Mouse (Mus musculus) ES-Bruce4 (cell line): ENCODE results near the gene Thtpa. TPM values are rescaled to one million over a fixed set of nuclear protein-coding genes. Genes with fewer than 3 reads are reported as not detected.
A peak's percentile ranks its signal among the peaks of the same experiment; 100 is the strongest.

Experiments
- H3K27ac ChIP-seq: 2 replicates; pipeline ENCODE4 v1.5.1; 2012; ENCODE audit warnings: low read length, inconsistent platforms; ENCODE audit not compliant: insufficient read depth
- H3K27me3 ChIP-seq: 2 replicates; pipeline ENCODE4 v1.6.1; 2012; ENCODE audit warnings: mild to moderate bottlenecking, low read length, inconsistent platforms; ENCODE audit not compliant: control insufficient read depth, poor library complexity, insufficient read depth, severe bottlenecking
- H3K36me3 ChIP-seq: 2 replicates; pipeline ENCODE4 v1.6.1; 2012; ENCODE audit warnings: inconsistent platforms, mild to moderate bottlenecking, low read length, moderate library complexity; ENCODE audit not compliant: control insufficient read depth, poor library complexity, insufficient read depth, severe bottlenecking
- H3K4me1 ChIP-seq: one replicate; pipeline ENCODE4 v1.8.1; 2011; ENCODE audit warnings: low read length; ENCODE audit not compliant: control insufficient read depth, insufficient read depth
- H3K4me3 ChIP-seq: 2 replicates; pipeline ENCODE4 v1.5.1; 2011; ENCODE audit warnings: low read depth, mild to moderate bottlenecking, low read length
- H3K9ac ChIP-seq: 2 replicates; pipeline ENCODE4 v1.6.1; 2012; ENCODE audit warnings: low read depth, mild to moderate bottlenecking, inconsistent platforms; ENCODE audit not compliant: poor library complexity, severe bottlenecking
- H3K9me3 ChIP-seq: replicated peaks from 2 replicates; pipeline ENCODE4 v1.6.1; 2012; ENCODE audit warnings: mild to moderate bottlenecking, low read length, inconsistent platforms; ENCODE audit not compliant: control insufficient read depth, poor library complexity, insufficient read depth, severe bottlenecking
- CTCF ChIP-seq: IDR thresholded peaks from one replicate; pipeline ENCODE4 v1.8.1; 2011; ENCODE audit warnings: low read depth, low read length
- EP300 ChIP-seq: IDR thresholded peaks from 2 replicates; pipeline ENCODE4 v1.6.1; 2011; ENCODE audit warnings: low read depth, low read length; ENCODE audit not compliant: insufficient read depth
- POLR2A ChIP-seq: IDR thresholded peaks from one replicate; pipeline ENCODE4 v1.8.1; 2011; ENCODE audit warnings: low read length; ENCODE audit not compliant: insufficient read depth
- polyA plus RNA-seq: library from polyadenylated mRNA; stranded (reverse); fragments of >200 nt; gene quantifications from 2 replicates; pipeline ENCODE4 v1.2.4, GENCODE M21; 2011; ENCODE audit warnings: low read depth; ENCODE audit not compliant: missing spikeins, insufficient read depth, insufficient read length

The Thtpa gene
- polyA plus RNA-seq = 6.9 and 8.6 TPM in 2 replicates

- TF ChIP-seq POLR2A (peak; percentile 41), CTCF (no peak), EP300 (no peak)
- Histone ChIP-seq H3K9me3 (no peaks in the 10 kb centered on the region), H3K27me3 (no peaks in the 10 kb centered on the region), H3K4me3 (peak within 1 kb of the TSS; percentile 91), H3K27ac (peak within 1 kb of the TSS; percentile 52), H3K9ac (peak within 1 kb of the TSS; percentile 67), H3K4me1 (peaks cover 6% of the 10 kb centered on the region), H3K36me3 (peaks cover 9% of the 10 kb centered on the region)
Measured at GRCm38 (mm10) chr14:55094704-55095231, at the start of gene Thtpa. TSS of gene Thtpa (plus strand) at chr14:55094784.

DNA sequence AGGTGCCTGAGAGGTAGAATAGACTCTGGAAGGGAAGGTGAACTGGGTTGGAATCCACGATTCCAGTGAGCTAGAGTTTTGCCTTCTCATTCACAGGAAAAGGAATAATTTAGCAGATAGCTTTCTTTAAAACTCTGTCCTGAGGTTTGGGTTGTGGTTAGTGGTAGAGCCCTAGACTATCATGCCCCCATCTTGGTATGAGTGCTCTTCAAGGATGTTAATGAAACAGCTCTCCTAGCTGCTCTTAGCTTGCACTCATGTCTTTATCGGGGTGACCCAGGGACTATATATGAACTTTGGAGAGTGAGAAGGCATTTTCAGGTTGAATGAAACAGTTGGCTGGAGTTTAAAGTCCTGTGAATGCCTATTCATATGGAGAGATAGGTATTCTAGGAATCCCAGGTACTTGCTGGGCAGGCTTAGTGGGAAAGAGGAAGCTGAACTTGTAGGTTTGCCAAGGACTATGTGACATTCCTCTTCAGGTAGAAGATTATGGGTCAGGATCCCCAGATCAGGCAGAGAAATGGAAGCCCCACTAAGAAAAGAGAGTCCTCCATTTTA, 46.5 kb upstream of the Thtpa start:
- Histone ChIP-seq H3K9ac (peak overlapping the region; percentile 27), H3K4me3 (no peak overlapping the region), H3K27me3 (no peaks in the 10 kb centered on the region), H3K36me3 (no peaks in the 10 kb centered on the region), H3K4me1 (peaks cover 7% of the 10 kb centered on the region), H3K27ac (peak overlapping the region; percentile 96), H3K9me3 (no peaks in the 10 kb centered on the region)
- TF ChIP-seq CTCF = no peak
- TF ChIP-seq EP300 = no peak
- TF ChIP-seq POLR2A = no peak

DNA sequence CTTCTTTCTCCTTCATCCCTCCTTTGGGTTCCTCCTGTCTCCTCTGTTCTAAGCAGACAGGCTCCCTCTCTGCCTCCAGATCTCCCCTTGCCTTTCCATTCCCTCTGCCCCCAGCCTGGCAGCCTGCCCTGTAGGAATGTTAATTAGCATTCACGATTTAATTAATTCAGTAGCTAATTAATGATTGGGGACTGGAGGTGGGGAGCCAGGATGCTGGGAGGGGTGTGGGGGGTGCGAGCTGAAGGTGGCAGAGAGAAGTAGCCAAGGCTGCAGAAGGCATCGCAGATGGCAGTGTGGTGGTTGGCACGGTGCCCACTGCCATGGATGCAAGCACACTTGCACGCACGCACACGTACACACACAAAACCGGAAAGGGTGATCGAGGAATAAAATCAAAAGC, 42.1 kb upstream of the Thtpa start:
- H3K4me1 ChIP-seq = peaks cover 5% of the 10 kb centered on the region
- no peak overlapping the region for H3K9ac ChIP-seq
- no peak overlapping the region for H3K4me3 ChIP-seq
- H3K36me3 ChIP-seq = no peaks in the 10 kb centered on the region
- no peak overlapping the region for H3K27ac ChIP-seq
- TF ChIP-seq EP300 = no peak
- no peak for TF ChIP-seq CTCF
- no peak for TF ChIP-seq POLR2A
- no peaks in the 10 kb centered on the region for H3K9me3 ChIP-seq
- H3K27me3 ChIP-seq = no peaks in the 10 kb centered on the region

GRCm38 (mm10) chr14:55053050-55053449, 41.5 kb upstream of the Thtpa start:
- Histone ChIP-seq H3K27ac (no peak overlapping the region), H3K4me3 (no peak overlapping the region), H3K27me3 (no peaks in the 10 kb centered on the region), H3K9ac (no peak overlapping the region), H3K9me3 (no peaks in the 10 kb centered on the region), H3K36me3 (no peaks in the 10 kb centered on the region), H3K4me1 (peaks cover 5% of the 10 kb centered on the region)
- TF ChIP-seq CTCF (no peak), POLR2A (no peak), EP300 (no peak)

DNA sequence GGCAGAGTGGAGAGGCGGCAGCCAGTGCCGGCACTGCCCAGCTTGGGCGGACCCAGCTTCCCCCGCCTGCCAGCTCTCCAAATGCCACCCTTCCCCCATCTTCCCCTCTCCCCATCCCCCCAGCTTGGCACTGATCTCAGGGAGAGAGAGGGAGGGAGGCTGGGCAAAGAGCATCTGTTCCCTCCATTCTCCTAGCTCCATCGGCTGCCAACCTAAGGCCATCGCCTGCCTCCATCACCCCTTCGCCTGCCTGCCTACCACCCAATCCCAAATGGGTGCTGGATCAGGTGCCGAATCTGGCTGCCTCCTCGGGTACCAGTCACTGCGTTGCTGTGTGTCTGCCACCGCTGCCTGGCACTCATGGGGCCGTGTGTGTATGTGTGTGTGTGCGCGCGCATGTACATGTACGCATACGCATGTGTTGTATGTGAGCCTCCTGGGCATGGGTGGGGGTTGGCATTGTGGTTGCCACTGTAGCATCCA, 40.8 kb upstream of the Thtpa start:
- no peaks in the 10 kb centered on the region for H3K9me3 ChIP-seq
- no peak overlapping the region for H3K9ac ChIP-seq
- H3K4me1 ChIP-seq = peaks cover 3% of the 10 kb centered on the region
- H3K36me3 ChIP-seq = no peaks in the 10 kb centered on the region
- TF ChIP-seq EP300 (no peak), POLR2A (no peak), CTCF (no peak)
- no peak overlapping the region for H3K27ac ChIP-seq
- no peak overlapping the region for H3K4me3 ChIP-seq
- no peaks in the 10 kb centered on the region for H3K27me3 ChIP-seq

DNA sequence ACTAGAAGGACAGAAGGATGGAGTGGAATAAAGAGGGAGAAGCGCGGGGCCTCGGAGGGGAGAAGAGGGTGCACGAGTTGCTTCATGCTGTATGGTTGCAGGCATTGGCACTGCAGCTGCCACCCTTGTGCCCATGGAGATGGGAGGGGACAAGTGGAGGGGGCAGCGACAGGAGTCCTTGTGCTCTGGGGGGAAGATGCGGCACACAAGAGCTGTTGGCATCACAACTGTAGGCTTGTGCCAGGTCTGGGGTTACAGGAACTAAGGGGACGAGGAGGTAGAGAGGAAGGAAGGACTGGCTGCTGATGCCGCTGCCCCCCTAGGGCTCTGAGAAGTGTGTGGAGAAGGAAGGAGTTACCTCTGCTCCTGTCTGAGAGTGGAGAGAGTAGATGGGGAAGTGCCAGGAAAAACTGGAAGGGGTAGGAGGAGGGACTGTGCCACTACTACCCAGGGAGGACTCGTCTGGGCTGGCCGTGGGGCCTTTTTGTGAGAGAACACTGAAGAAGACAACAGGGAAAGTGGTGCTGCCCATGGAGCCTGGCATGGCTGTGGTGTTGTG, 40.3 kb upstream of the Thtpa start:
- H3K27me3 ChIP-seq = no peaks in the 10 kb centered on the region
- peaks cover 2% of the 10 kb centered on the region for H3K4me1 ChIP-seq
- H3K9me3 ChIP-seq = no peaks in the 10 kb centered on the region
- H3K36me3 ChIP-seq = no peaks in the 10 kb centered on the region
- H3K4me3 ChIP-seq = no peak overlapping the region
- TF ChIP-seq POLR2A (no peak), EP300 (no peak), CTCF (no peak)
- H3K9ac ChIP-seq = no peak overlapping the region
- no peak overlapping the region for H3K27ac ChIP-seq
